Mouse (Mus musculus) layer of hippocampus, adult 8-10 months (tissue): ENCODE results near the gene Pdcd4. TPM values are rescaled to one million over a fixed set of nuclear protein-coding genes. Genes with fewer than 3 reads are reported as not detected.

ENCODE experiments used
- DNase-seq, 2 experiments: peaks; one replicate each; pipeline ENCODE4 v3.0.0; 2022; ENCODE audit warnings: low spot score in 2 of 2
- total RNA-seq, 4 experiments: library from RNA; stranded (reverse); gene quantifications; 2 replicates each; pipeline ENCODE4 v1.2.4; 2022

Pdcd4 gene
- total RNA-seq, 4 experiments from 2014 or later, result 101 to 108 (median 106) TPM

GRCm38 (mm10) chr19:53870568-53870967 is 21.5 kb upstream of the Pdcd4 start:
- no peak for DNase-seq

GRCm38 (mm10) chr19:53871502-53871901 is 20.5 kb upstream of the Pdcd4 start:
- no peak for DNase-seq

- no peak for DNase-seq
Observed at GRCm38 (mm10) chr19:53872994-53873713, 18.9 kb upstream of the Pdcd4 start.

- no peak for DNase-seq
Observed at GRCm38 (mm10) chr19:53875246-53875645, 16.8 kb upstream of the Pdcd4 start.

GRCm38 (mm10) chr19:53877779-53878178 is 14.3 kb upstream of the Pdcd4 start:
- no peak for DNase-seq

GRCm38 (mm10) chr19:53880460-53880859 is 11.6 kb upstream of the Pdcd4 start:
- DNase-seq, result no peak

- no peak for DNase-seq
Observed at GRCm38 (mm10) chr19:53881786-53882185, 10.2 kb upstream of the Pdcd4 start.

GRCm38 (mm10) chr19:53885450-53885849 is 6.6 kb upstream of the Pdcd4 start:
- no peak for DNase-seq

GRCm38 (mm10) chr19:53886576-53887370 is 5.3 kb upstream of the Pdcd4 start:
- no peak for DNase-seq

- no peak for DNase-seq
Observed at GRCm38 (mm10) chr19:53887822-53888221, 4.2 kb upstream of the Pdcd4 start.

GRCm38 (mm10) chr19:53888331-53888730 is 3.7 kb upstream of the Pdcd4 start:
- DNase-seq, result no peak

GRCm38 (mm10) chr19:53889555-53889954 is 2.5 kb upstream of the Pdcd4 start:
- no peak for DNase-seq

- no peak for DNase-seq
Observed at GRCm38 (mm10) chr19:53890274-53890673, 1.8 kb upstream of the Pdcd4 start.

- no peak for DNase-seq
Observed at GRCm38 (mm10) chr19:53890781-53891251, 1.2 kb upstream of the Pdcd4 start.

GRCm38 (mm10) chr19:53891569-53891968 is 462 bp upstream of the Pdcd4 start:
- DNase-seq, result no peak

GRCm38 (mm10) chr19:53892838-53893359 is 868 bp downstream of the Pdcd4 start:
- peak; percentile 51 to 64 for DNase-seq

- no peak for DNase-seq
Observed at GRCm38 (mm10) chr19:53893711-53894171, 1.7 kb downstream of the Pdcd4 start.

- no peak for DNase-seq
Observed at GRCm38 (mm10) chr19:53894538-53895121, 2.6 kb downstream of the Pdcd4 start.

- DNase-seq, result no peak
Observed at GRCm38 (mm10) chr19:53898046-53898445, 6.0 kb downstream of the Pdcd4 start.

- no peak for DNase-seq
Observed at GRCm38 (mm10) chr19:53898498-53898897, 6.5 kb downstream of the Pdcd4 start.

GRCm38 (mm10) chr19:53898970-53899900 is 7.2 kb downstream of the Pdcd4 start:
- DNase-seq, result no peak
